Mouse (Mus musculus): ENCODE measurements around the gene Olig1. TPM values are rescaled to one million over a fixed set of nuclear protein-coding genes. Genes with fewer than 3 reads are reported as not detected.

Olig1 gene
- polyA plus RNA-seq, 1 experiment from 2014 or later = 0.45 TPM

DNA sequence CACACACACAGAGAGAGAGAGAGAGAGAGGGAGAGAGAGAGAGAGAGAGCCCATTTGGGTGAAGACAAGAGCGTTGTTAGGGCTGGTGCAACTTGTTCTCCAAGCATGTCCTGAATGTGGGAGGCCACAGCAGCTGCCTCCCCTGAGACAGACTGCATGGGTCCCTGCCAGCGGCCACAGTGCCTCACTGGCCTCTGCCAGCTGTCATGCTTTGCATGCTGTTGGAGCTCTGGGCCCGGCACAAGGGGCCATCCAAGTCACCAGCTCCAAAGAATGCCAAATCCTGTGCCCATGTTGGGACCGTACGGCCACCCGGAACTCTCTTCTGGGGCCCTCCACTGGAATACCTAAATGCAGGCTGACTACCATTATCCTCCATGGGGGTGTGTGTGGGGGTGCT, 3.6 kb upstream of the Olig1 start:
- no peak for ATAC-seq (ENCODE audit: insufficient read depth, low FRiP score, low TSS enrichment)
- H3K4me2 ChIP-seq (ENCODE audit: low read depth) = no peak overlapping the region
- 80% methylated on average over 6 of the region's 6 CpGs for WGBS
- DNase-seq (ENCODE audit: low spot score) = no peak
- no peaks in the 10 kb centered on the region for H3K9me3 ChIP-seq (ENCODE audit: control insufficient read depth, low read length)
- H3K27me3 ChIP-seq (ENCODE audit: control insufficient read depth, insufficient read depth, low read length) = peaks cover 77% of the 10 kb centered on the region
- H3K27ac ChIP-seq (ENCODE audit: low read depth, low read length) = no peak overlapping the region
- no peak overlapping the region for H3K9ac ChIP-seq (ENCODE audit: low read length)
- no peaks in the 10 kb centered on the region for H3K36me3 ChIP-seq (ENCODE audit: control insufficient read depth, insufficient read depth, low read length)
- H3K4me1 ChIP-seq (ENCODE audit: control insufficient read depth, insufficient read depth, low read length) = peaks cover 4% of the 10 kb centered on the region; the same call in 1 of the 2 replicates
- H3K4me3 ChIP-seq (ENCODE audit: low read depth, low read length) = no peak overlapping the region

GRCm38 (mm10) chr16:91268724-91269452, 684 bp upstream of the Olig1 start:
- Histone ChIP-seq H3K9me3 (ENCODE audit: control insufficient read depth, low read length) (no peaks in the 10 kb centered on the region), H3K4me3 (ENCODE audit: low read depth, low read length) (no peak overlapping the region), H3K36me3 (ENCODE audit: control insufficient read depth, insufficient read depth, low read length) (no peaks in the 10 kb centered on the region), H3K27me3 (ENCODE audit: control insufficient read depth, insufficient read depth, low read length) (peaks cover 89% of the 10 kb centered on the region), H3K27ac (ENCODE audit: low read depth, low read length) (no peak overlapping the region), H3K9ac (ENCODE audit: low read length) (no peak overlapping the region), H3K4me1 (ENCODE audit: control insufficient read depth, insufficient read depth, low read length) (peaks cover 4% of the 10 kb centered on the region; the same call in 1 of the 2 replicates), H3K4me2 (ENCODE audit: low read depth) (no peak overlapping the region)
- no peak for DNase-seq (ENCODE audit: low spot score)
- WGBS = 10% methylated on average over 13 of the region's 13 CpGs
- ATAC-seq (ENCODE audit: insufficient read depth, low FRiP score, low TSS enrichment) = no peak

GRCm38 (mm10) chr16:91270212-91270971, 820 bp downstream of the Olig1 start:
- peak overlapping the region; percentile 37 for H3K4me3 ChIP-seq (ENCODE audit: low read depth, low read length)
- under 1% methylated on average over 63 of the region's 63 CpGs for WGBS
- no peaks in the 10 kb centered on the region for H3K36me3 ChIP-seq (ENCODE audit: control insufficient read depth, insufficient read depth, low read length)
- H3K9ac ChIP-seq (ENCODE audit: low read length) = no peak overlapping the region
- ATAC-seq (ENCODE audit: insufficient read depth, low FRiP score, low TSS enrichment) (no peak), DNase-seq (ENCODE audit: low spot score) (peak; percentile 26)
- peak overlapping the region; percentile 65 for H3K4me2 ChIP-seq (ENCODE audit: low read depth)
- peaks cover 4% of the 10 kb centered on the region; the same call in 1 of the 2 replicates for H3K4me1 ChIP-seq (ENCODE audit: control insufficient read depth, insufficient read depth, low read length)
- no peaks in the 10 kb centered on the region for H3K9me3 ChIP-seq (ENCODE audit: control insufficient read depth, low read length)
- peaks cover 99% of the 10 kb centered on the region for H3K27me3 ChIP-seq (ENCODE audit: control insufficient read depth, insufficient read depth, low read length)
- no peak overlapping the region for H3K27ac ChIP-seq (ENCODE audit: low read depth, low read length)

DNA sequence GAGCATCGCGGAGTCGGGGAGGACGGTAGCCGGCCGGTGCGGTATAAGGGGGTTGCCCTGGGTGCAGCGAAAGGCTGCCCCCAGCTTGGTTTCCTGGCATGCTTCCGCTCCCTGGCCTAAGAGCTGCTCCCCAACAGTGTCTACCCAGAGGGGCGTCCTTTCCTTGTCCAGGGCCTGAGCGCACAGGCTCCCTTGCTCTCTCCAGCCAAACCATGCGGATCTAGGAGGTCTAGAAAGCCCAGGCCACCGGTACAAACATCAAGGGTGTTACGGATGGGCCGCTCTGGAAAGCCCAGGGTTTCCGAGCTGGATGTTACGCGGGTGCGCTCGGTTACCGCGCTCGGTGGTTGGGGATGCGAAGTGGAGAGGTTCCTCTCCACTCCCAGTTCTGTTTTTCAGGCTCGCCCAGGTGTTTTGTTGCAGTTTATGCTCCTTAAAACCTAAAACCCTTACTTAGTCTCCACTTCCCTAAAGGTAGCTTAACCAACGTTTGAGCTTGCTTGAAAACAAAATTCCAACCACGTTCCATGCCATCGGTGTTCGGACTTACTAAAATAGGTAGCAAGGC, 1.5 kb downstream of the Olig1 start:
- ATAC-seq (ENCODE audit: insufficient read depth, low FRiP score, low TSS enrichment) = no peak
- no peak overlapping the region for H3K4me3 ChIP-seq (ENCODE audit: low read depth, low read length)
- H3K4me1 ChIP-seq (ENCODE audit: control insufficient read depth, insufficient read depth, low read length) = peaks cover 4% of the 10 kb centered on the region; the same call in 1 of the 2 replicates
- H3K27ac ChIP-seq (ENCODE audit: low read depth, low read length) = no peak overlapping the region
- H3K27me3 ChIP-seq (ENCODE audit: control insufficient read depth, insufficient read depth, low read length) = peaks cover 99% of the 10 kb centered on the region
- DNase-seq (ENCODE audit: low spot score) = no peak
- H3K36me3 ChIP-seq (ENCODE audit: control insufficient read depth, insufficient read depth, low read length) = no peaks in the 10 kb centered on the region
- H3K9me3 ChIP-seq (ENCODE audit: control insufficient read depth, low read length) = no peaks in the 10 kb centered on the region
- under 1% methylated on average over 29 of the region's 29 CpGs for WGBS
- no peak overlapping the region for H3K9ac ChIP-seq (ENCODE audit: low read length)
- peak overlapping the region; percentile 65; the same call in 1 of the 2 replicates for H3K4me2 ChIP-seq (ENCODE audit: low read depth)

DNA sequence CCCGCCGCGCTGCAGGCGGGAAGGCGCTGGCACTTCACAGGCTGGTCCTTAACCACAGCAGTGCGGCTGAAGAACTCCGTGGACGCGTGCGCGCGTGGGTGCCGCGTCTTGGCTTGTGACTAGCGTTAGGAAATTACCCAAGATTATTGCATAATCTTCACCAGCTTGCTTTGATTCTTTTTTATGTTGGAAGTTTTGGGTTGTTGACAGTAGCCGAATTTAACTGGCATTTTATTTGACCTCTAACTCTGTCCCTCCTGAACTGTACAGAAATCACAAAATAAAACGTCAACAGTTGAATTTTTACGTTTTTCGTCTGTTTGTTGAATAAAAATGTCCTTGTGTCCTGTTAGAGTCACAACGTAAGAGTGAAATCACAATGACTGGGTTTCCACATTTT, 2.1 kb downstream of the Olig1 start:
- Histone ChIP-seq H3K4me3 (ENCODE audit: low read depth, low read length) (no peak overlapping the region), H3K9me3 (ENCODE audit: control insufficient read depth, low read length) (no peaks in the 10 kb centered on the region), H3K36me3 (ENCODE audit: control insufficient read depth, insufficient read depth, low read length) (no peaks in the 10 kb centered on the region), H3K27me3 (ENCODE audit: control insufficient read depth, insufficient read depth, low read length) (peaks cover 99% of the 10 kb centered on the region), H3K9ac (ENCODE audit: low read length) (no peak overlapping the region), H3K27ac (ENCODE audit: low read depth, low read length) (no peak overlapping the region), H3K4me1 (ENCODE audit: control insufficient read depth, insufficient read depth, low read length) (peaks cover 4% of the 10 kb centered on the region; the same call in 1 of the 2 replicates), H3K4me2 (ENCODE audit: low read depth) (no peak overlapping the region)
- no peak for DNase-seq (ENCODE audit: low spot score)
- no peak for ATAC-seq (ENCODE audit: insufficient read depth, low FRiP score, low TSS enrichment)
- WGBS = 2% methylated on average over 20 of the region's 20 CpGs

- H3K36me3 ChIP-seq (ENCODE audit: control insufficient read depth, insufficient read depth, low read length) = no peaks in the 10 kb centered on the region
- H3K4me3 ChIP-seq (ENCODE audit: low read depth, low read length) = no peak overlapping the region
- no peak overlapping the region for H3K9ac ChIP-seq (ENCODE audit: low read length)
- ATAC-seq (ENCODE audit: insufficient read depth, low FRiP score, low TSS enrichment) (no peak), DNase-seq (ENCODE audit: low spot score) (no peak)
- no peak overlapping the region for H3K27ac ChIP-seq (ENCODE audit: low read depth, low read length)
- H3K4me2 ChIP-seq (ENCODE audit: low read depth) = no peak overlapping the region
- no peaks in the 10 kb centered on the region for H3K9me3 ChIP-seq (ENCODE audit: control insufficient read depth, low read length)
- H3K4me1 ChIP-seq (ENCODE audit: control insufficient read depth, insufficient read depth, low read length) = no peaks in the 10 kb centered on the region
- 70% methylated on average over 4 of the region's 4 CpGs for WGBS
- peaks cover 36% of the 10 kb centered on the region for H3K27me3 ChIP-seq (ENCODE audit: control insufficient read depth, insufficient read depth, low read length)
These were observed 10.9 kb downstream of the Olig1 start for GRCm38 (mm10) chr16:91280516-91280915.

- WGBS = 79% methylated on average over 7 of the region's 7 CpGs
- 0 out of 2 replicates have a peak, but pooled peaks cover 3% of the 10 kb centered on the region for H3K4me1 ChIP-seq (ENCODE audit: control insufficient read depth, insufficient read depth, low read length)
- no peak overlapping the region for H3K4me2 ChIP-seq (ENCODE audit: low read depth)
- peaks cover 43% of the 10 kb centered on the region for H3K27me3 ChIP-seq (ENCODE audit: control insufficient read depth, insufficient read depth, low read length)
- no peak overlapping the region for H3K9ac ChIP-seq (ENCODE audit: low read length)
- no peak overlapping the region for H3K27ac ChIP-seq (ENCODE audit: low read depth, low read length)
- DNase-seq (ENCODE audit: low spot score) (no peak), ATAC-seq (ENCODE audit: insufficient read depth, low FRiP score, low TSS enrichment) (no peak)
- no peaks in the 10 kb centered on the region for H3K9me3 ChIP-seq (ENCODE audit: control insufficient read depth, low read length)
- H3K4me3 ChIP-seq (ENCODE audit: low read depth, low read length) = no peak overlapping the region
- no peaks in the 10 kb centered on the region for H3K36me3 ChIP-seq (ENCODE audit: control insufficient read depth, insufficient read depth, low read length)
These were observed 22.5 kb downstream of the Olig1 start for GRCm38 (mm10) chr16:91292080-91292479.

GRCm38 (mm10) chr16:91292719-91293333, 23.3 kb downstream of the Olig1 start:
- DNase-seq (ENCODE audit: low spot score) (no peak), ATAC-seq (ENCODE audit: insufficient read depth, low FRiP score, low TSS enrichment) (no peak)
- H3K27ac ChIP-seq (ENCODE audit: low read depth, low read length) = no peak overlapping the region
- no peaks in the 10 kb centered on the region for H3K36me3 ChIP-seq (ENCODE audit: control insufficient read depth, insufficient read depth, low read length)
- H3K4me1 ChIP-seq (ENCODE audit: control insufficient read depth, insufficient read depth, low read length) = peaks cover 6% of the 10 kb centered on the region; the same call in 1 of the 2 replicates
- H3K4me3 ChIP-seq (ENCODE audit: low read depth, low read length) = no peak overlapping the region
- no peak overlapping the region for H3K4me2 ChIP-seq (ENCODE audit: low read depth)
- H3K9ac ChIP-seq (ENCODE audit: low read length) = no peak overlapping the region
- H3K27me3 ChIP-seq (ENCODE audit: control insufficient read depth, insufficient read depth, low read length) = peaks cover 47% of the 10 kb centered on the region
- 83% methylated on average over 11 of the region's 11 CpGs for WGBS
- no peaks in the 10 kb centered on the region for H3K9me3 ChIP-seq (ENCODE audit: control insufficient read depth, low read length)

All from neural tube, embryonic 11.5 days (tissue).